Mouse (Mus musculus): ENCODE data around the gene Sdc3. TPM values are rescaled to one million over a fixed set of nuclear protein-coding genes. Genes with fewer than 3 reads are reported as not detected.

The Sdc3 gene
- total RNA-seq, 2 experiments from 2014 or later: 27.5 to 38.6 TPM

DNA sequence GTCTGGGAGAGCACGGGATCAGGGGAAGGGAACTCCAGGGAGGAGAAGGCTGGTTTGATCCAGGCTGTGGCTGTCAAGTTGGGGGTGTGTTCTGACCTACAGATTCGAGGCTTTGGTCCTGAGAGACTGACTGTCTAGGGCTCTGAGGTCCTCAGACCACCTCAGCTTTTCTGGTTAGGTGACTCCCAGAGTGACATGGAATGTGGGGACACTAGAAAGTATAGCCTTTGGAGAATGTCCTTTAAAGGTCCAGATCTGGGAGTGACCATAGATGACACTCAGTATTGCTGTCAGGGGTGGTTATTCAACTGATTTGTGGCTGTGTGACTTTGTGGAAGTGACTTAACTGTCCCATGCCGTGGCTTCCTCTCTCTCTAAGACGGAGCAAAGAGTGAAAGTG is 2.4 kb downstream of the Sdc3 start:
- DNase-seq: no peak

DNA sequence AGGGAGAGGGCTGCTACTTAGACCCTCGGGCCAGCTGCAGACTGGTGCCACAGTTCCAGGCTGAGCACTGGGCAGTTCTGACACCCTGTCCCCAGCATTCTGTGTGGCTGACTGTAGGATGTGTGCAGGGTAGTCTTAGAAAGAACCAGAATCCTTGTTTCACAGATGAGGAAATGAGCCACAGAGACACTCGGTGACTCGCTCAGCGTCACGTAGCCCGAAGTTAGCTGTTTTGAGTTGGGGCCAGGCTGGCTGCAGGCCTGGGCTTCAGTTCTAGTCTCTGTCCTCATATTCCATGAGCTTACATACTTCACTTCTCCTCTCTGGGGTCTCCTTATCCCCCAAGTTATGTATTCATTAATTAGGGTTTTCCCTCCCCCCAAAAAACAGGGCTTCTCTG is 3.6 kb downstream of the Sdc3 start:
- DNase-seq: no peak

GRCm38 (mm10) chr4:130797201-130798051 is 5.1 kb downstream of the Sdc3 start:
- DNase-seq: no peak

GRCm38 (mm10) chr4:130798416-130798815 is 6.1 kb downstream of the Sdc3 start:
- no peak for DNase-seq

GRCm38 (mm10) chr4:130799118-130799517 is 6.8 kb downstream of the Sdc3 start:
- peak; percentile 48 for DNase-seq

DNA sequence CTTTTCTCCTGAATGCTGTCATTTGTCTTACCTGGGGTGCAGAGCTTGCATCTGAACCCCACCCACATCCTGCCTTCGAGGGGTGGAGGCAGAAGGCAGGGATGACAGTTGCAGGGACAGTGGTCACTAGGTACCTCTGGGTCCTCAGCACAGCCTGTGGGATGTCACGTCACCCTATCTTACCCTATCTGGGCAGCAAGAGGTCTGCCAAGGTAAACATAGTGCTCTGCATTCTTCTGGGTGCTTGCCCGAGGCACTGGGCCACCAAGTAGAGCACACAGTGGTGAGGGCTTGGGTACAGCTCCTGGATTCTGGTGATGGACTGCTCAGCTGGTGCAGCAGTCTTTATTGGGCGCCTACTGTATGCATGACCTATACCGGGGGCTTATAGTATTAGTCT is 7.2 kb downstream of the Sdc3 start:
- DNase-seq: no peak

GRCm38 (mm10) chr4:130800147-130800546 is 7.8 kb downstream of the Sdc3 start:
- DNase-seq: no peak

DNA sequence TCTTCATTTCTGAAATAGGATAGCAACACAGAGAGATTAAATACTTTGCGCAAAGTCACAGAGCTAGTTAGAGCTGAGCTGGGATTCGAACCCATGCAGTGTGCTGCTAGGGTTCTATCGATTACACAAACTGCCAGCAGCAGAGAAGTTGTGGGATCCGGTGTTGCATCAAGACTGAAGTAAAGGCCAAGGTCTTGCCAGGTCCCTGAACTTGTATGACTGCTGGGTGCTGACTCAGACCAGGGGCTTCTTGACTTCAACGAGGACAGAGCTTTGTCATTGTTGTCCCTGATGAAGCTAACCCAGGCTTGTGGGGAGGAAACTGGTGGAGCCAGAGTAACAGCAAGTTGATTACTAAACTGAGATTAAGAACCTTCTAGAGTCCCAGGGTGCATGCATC is 8.9 kb downstream of the Sdc3 start:
- no peak for DNase-seq

DNA sequence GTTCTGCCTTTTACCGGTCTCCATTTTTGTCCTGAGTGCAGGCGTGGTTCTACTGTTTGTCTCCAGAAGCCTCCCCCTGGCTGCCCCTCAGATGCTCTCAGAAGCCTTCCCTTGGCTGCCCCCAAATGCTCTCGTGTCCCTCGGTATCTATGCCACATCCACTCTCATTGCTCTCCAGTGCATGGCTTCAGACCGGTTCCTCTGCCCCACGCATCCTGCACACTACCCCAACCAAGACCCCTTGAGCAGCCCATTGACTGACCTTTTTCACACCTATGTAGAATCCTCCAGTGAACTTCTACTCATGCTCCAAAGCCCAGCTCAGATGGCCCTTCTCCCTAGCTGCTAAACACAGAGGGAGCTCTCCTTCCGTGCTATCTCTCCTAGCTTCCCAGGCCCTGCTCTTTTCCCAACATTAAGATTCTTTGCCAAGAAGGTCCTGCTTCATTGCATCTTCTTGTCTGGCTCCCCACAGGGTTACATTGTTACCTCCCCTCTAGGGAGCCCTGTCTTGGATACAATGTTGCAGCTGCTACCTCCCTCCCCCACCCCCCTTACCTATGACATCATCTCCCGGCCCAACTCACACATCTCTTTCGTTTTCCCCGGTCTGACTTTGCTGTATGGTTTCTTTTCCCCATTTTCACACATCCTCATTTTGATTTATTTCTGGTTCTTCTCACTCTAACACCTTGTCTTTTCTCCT is 9.4 kb downstream of the Sdc3 start:
- no peak for DNase-seq

GRCm38 (mm10) chr4:130803591-130803990 is 11.3 kb downstream of the Sdc3 start:
- DNase-seq: no peak

DNA sequence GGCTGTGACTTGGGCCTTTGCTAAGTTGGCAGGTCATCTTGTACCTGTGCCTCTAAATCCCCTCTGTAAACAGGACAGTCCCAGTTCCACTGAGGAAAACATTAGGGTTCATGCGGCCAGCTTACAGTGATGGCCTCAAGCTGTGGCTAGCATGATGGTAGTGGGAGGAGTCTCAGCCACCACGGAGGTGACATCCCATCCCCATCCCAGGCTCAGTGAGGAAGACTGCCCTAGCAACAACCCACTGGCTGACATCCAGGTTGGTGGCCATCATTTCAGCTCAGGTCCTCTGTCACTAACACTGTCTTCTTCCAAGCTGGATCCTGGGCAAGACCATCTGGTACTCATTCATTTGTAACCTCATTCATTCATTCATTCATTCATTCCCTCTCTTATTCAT is 12.0 kb downstream of the Sdc3 start:
- DNase-seq: no peak

GRCm38 (mm10) chr4:130804771-130805361 is 12.5 kb downstream of the Sdc3 start:
- peak; percentile 67 for DNase-seq

DNA sequence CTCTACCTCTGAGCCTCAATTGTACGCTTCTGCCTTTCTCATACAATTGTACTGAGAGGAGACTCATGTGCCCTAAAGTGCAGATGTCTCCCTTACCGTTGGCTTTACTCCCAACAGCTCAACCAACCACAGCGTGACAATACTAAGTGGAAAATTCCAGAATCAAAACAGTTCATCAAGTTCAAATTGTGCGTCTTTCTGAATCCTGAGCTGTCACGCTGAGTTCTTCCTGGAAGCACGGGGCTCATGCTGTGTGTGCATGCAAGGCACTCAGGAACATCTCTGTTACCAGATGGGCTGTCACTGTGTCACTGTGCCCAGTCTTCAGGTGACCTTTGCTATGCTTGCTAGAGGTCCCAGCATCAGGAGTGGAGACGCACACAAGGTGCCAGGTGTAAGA is 13.4 kb downstream of the Sdc3 start:
- DNase-seq: no peak

GRCm38 (mm10) chr4:130806746-130807145 is 14.4 kb downstream of the Sdc3 start:
- no peak for DNase-seq

DNA sequence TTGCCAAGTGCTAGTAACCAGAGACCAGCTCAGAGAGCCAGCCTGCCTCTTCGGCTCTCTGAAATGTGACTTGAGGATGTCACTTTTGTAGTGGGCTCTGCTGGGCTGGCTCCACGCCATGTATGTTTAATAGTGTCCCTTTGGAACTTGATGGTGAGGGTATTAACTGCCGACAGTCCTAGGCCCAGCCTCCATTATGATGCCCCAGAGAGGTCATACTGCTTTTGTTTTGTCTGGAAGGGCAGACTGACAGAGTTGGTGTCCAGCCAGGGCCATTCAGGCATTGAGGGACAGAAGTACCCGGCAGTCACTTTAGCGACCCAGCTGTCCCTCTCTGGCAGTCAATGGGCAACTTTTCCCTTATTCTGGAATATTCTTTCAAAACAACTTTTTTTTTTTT is 17.4 kb downstream of the Sdc3 start:
- no peak for DNase-seq

- no peak for DNase-seq
Observed at GRCm38 (mm10) chr4:130810845-130811244, 18.5 kb downstream of the Sdc3 start.

DNA sequence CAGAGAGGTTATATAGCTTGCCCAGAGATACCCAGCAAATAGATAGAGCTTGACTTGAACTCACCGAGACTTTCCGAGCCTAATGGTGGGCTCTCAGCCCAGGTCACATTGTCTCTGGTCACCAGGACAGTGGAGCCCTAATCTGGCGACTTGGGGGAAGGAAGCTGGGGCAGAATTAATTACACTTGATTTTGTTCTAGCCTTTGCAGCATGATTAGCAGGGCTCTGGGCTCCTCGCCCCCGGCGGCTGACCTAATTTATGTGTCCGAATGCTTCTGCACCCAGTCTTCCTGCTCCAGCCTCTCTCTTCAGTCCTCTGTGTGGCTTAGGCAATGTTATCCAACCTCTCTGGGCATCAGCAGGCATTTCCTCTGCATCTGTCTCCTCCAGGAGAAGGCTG is 19.0 kb downstream of the Sdc3 start:
- DNase-seq: no peak

DNA sequence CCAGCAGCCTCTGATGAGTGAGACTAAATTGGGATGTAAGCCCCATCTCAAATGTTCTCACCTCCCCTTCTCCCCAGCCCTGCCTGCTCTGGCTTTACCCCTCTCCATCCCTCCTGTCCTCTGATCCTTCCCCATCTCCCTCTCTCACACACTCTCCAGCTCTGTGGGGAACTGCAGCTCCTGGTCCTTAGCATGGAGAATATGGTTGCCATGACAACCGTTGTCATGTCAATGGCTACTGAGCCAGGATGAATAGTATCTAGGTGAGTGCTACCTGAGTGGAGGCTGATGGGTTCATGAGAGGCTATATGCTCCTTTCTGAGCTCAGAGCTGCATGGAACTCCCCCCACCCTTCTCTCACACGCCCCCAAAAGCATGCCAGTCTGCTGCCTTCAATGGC is 21.6 kb downstream of the Sdc3 start:
- DNase-seq: no peak

DNA sequence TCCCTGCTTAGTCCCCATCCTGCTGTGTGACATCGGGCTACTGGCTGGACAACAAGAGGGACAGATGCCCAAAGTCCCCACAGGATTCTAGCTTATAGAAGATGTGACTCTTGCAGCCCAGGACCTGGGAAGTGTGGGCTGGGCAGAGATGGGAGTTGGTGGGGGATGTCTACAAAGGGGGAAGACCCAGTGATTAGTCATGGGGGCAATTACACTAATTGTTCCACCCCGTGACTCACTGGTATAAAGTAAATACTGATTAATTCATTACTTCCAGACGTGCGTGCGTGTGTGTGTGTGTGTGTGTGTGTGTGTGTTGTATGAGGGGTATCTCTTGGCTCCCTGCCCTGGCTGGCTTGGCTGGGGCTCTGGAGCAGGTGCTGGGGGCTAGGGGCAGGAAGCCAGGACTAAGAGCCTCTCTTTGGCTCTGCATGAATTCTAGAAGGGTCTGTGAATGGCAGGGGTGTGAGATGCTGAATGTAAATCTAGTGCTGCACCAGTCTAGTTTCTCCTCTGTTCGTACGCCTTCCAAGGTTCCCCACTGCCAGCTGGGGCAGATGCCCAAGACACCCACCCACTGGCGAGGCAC is 22.5 kb downstream of the Sdc3 start:
- no peak for DNase-seq

DNA sequence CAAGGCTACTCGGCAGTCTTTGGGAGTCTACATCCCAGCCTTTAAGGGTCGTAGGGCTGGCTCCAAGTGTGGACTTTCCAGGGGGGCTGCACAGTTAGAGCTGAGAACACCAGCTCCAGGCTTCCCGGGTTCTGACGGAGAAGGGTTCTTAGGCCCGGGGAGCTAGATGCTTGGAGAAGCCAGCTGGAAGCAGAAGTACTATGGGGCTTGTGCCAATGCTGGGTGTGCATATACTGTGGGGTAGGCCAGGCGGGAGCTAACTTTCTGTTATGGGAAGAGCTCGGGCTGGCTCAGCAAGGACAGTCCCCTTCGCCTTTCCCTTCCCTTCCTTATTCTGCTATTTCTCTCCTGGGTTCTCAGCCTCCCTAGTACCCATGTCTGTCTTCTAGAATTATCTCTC is 23.5 kb downstream of the Sdc3 start:
- DNase-seq: peak; percentile 42

DNA sequence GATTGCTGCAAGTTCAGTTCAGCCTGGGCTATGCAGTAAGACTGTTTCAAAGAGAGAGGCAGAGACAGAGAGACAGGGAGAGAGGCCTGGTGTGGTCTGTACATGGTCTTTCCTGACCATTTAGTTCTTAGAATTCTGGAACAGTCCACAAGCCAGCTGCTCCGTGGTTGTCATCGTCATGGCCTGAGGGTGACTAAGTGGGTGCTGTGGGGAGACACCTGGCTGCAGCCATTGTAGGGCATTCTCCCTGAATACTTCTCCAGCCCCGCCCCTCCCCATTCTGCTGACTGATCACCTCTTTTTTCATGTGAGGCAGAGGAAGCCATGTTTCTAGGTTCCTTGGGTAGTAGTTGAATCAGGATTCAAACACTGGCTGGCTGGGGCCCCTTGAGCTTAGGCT is 27.5 kb downstream of the Sdc3 start:
- no peak for DNase-seq

- DNase-seq: no peak
Observed at GRCm38 (mm10) chr4:130820594-130821255, 28.4 kb downstream of the Sdc3 start.
